Mouse (Mus musculus) lung, embryonic 15.5 days (tissue): ENCODE data around the gene Olfr313. TPM values are rescaled to one million over a fixed set of nuclear protein-coding genes. Genes with fewer than 3 reads are reported as not detected.
"Not testable (repeated sequence)": the region's sequence is repeated elsewhere in the genome, so short reads cannot be mapped to it uniquely, and the experiment has no call there.

Experiments
- ATAC-seq: fragments of 200-750 bp; cut with Nextera tagmentation; 2 replicates; pipeline ENCODE4 v1.8.0; 2017; ENCODE audit warnings: moderate number of reproducible peaks, borderline replicate concordance; ENCODE audit not compliant: low FRiP score, low TSS enrichment; ENCODE audit errors: extremely low read depth
- H3K27ac ChIP-seq: fragments of 300-500 bp; sonication (generic); 2 replicates; pipeline ENCODE4 v1.5.1; 2015; ENCODE audit warnings: moderate library complexity, mild to moderate bottlenecking, inconsistent platforms
- H3K27me3 ChIP-seq: fragments of 300-500 bp; sonication (generic); 2 replicates; pipeline ENCODE4 v1.6.1; 2015; ENCODE audit warnings: inconsistent platforms
- H3K36me3 ChIP-seq: fragments of 300-500 bp; sonication (generic); 2 replicates; pipeline ENCODE4 v1.6.1; 2015; ENCODE audit warnings: inconsistent platforms
- H3K4me1 ChIP-seq: fragments of 300-500 bp; sonication (generic); 2 replicates; pipeline ENCODE4 v1.6.1; 2015; ENCODE audit warnings: inconsistent platforms
- H3K4me2 ChIP-seq: fragments of 300-500 bp; sonication (generic); 2 replicates; pipeline ENCODE4 v1.6.1; 2015; ENCODE audit warnings: inconsistent platforms, mild to moderate bottlenecking, moderate library complexity
- H3K4me3 ChIP-seq: fragments of 300-500 bp; sonication (generic); 2 replicates; pipeline ENCODE4 v1.5.1; 2015; ENCODE audit warnings: mild to moderate bottlenecking, inconsistent platforms
- H3K9ac ChIP-seq: fragments of 300-500 bp; sonication (generic); 2 replicates; pipeline ENCODE4 v1.6.1; 2015; ENCODE audit warnings: inconsistent platforms
- H3K9me3 ChIP-seq: fragments of 300-500 bp; sonication (generic); 2 replicates; pipeline ENCODE4 v1.6.1; 2016; ENCODE audit warnings: inconsistent platforms
- WGBS: fragments of 180-500 bp; shearing (Covaris S2); methylation state at CpG from one replicate; pipeline ENCODE4 v1.1.7; 2015; 5-methylcytosine and 5-hydroxymethylcytosine counted together
- polyA plus RNA-seq: library from polyadenylated mRNA; unstranded; fragments of >200 nt; fragmentation: Nextera tagmentation; extraction: Ambion mirVana; gene quantifications from 2 replicates; pipeline ENCODE4 v1.2.1, GENCODE M21; 2015

The Olfr313 gene
- polyA plus RNA-seq, 1 experiment from 2014 or later, result not detected

GRCm38 (mm10) chr11:58801558-58802228 lies 13.1 kb upstream of the Olfr313 start, which contains the start of gene Fam183b:
Gene Fam183b, minus strand, starts transcription at chr11:58801960.
- 18% methylated on average over 14 of the region's 14 CpGs for WGBS
- Histone ChIP-seq H3K27me3 (no peaks in the 10 kb centered on the region), H3K27ac (no peak within 1 kb of the TSS), H3K9ac (no peak within 1 kb of the TSS), H3K4me3 (no peak within 1 kb of the TSS), H3K36me3 (no peaks in the 10 kb centered on the region), H3K4me2 (peak within 1 kb of the TSS; percentile 14), H3K4me1 (0 out of 2 replicates have a peak, but pooled peaks cover 4% of the 10 kb centered on the region), H3K9me3 (no peaks in the 10 kb centered on the region)
- no peak for ATAC-seq

- H3K36me3 ChIP-seq, result no peaks in the 10 kb centered on the region
- no peaks in the 10 kb centered on the region for H3K9me3 ChIP-seq
- H3K27ac ChIP-seq, result no peak overlapping the region
- H3K4me3 ChIP-seq, result no peak overlapping the region
- 0 out of 2 replicates have a peak, but pooled peaks cover 4% of the 10 kb centered on the region for H3K4me1 ChIP-seq
- no peak overlapping the region for H3K9ac ChIP-seq
- H3K27me3 ChIP-seq, result no peaks in the 10 kb centered on the region
- no peak overlapping the region for H3K4me2 ChIP-seq
- no peak for ATAC-seq
- WGBS, result 33% methylated on average over 4 of the region's 4 CpGs
These were observed 10.9 kb upstream of the Olfr313 start for GRCm38 (mm10) chr11:58803871-58804270.

DNA sequence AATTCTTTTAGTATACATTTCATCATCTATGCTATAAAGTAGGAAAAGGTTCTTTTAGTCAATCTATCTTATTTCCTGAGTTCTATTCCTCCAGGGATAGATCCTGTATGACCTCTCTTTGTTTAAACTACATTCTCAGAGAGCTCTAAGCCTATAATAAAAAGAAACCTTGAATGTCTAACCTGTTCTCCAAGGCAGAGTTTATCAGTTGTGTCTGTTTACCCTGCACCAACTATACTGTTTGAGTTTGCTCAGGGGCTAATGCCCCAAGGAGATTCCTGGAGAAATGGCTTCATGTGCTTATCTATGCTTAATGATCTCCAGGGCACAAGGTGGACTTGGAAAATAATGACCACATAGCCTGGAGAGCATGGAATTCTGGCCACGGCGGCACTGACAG lies 10.4 kb upstream of the Olfr313 start:
- 8% methylated on average over 2 of the region's 2 CpGs for WGBS
- no peaks in the 10 kb centered on the region for H3K36me3 ChIP-seq
- no peak overlapping the region for H3K9ac ChIP-seq

GRCm38 (mm10) chr11:58812001-58812400 lies 2.8 kb upstream of the Olfr313 start:
- ATAC-seq, result no peak
- Histone ChIP-seq H3K36me3 (no peaks in the 10 kb centered on the region), H3K4me3 (no peak overlapping the region), H3K9me3 (no peaks in the 10 kb centered on the region), H3K27ac (no peak overlapping the region), H3K27me3 (no peaks in the 10 kb centered on the region), H3K9ac (no peak overlapping the region), H3K4me1 (no peaks in the 10 kb centered on the region), H3K4me2 (no peak overlapping the region)
- WGBS, result 7% methylated on average over 1 of the region's 1 CpGs

More for the DNA sequence above, 10.4 kb upstream of the Olfr313 start:
- Histone ChIP-seq H3K9me3 (no peaks in the 10 kb centered on the region), H3K4me3 (no peak overlapping the region), H3K27me3 (no peaks in the 10 kb centered on the region), H3K4me1 (0 out of 2 replicates have a peak, but pooled peaks cover 4% of the 10 kb centered on the region), H3K27ac (no peak overlapping the region), H3K4me2 (no peak overlapping the region)
- no peak for ATAC-seq

GRCm38 (mm10) chr11:58815676-58816075 lies 876 bp downstream of the Olfr313 start:
- Histone ChIP-seq H3K27me3 (no peaks in the 10 kb centered on the region), H3K27ac (no peak overlapping the region), H3K4me3 (no peak overlapping the region), H3K9me3 (no peaks in the 10 kb centered on the region), H3K9ac (no peak overlapping the region), H3K4me1 (no peaks in the 10 kb centered on the region), H3K4me2 (no peak overlapping the region), H3K36me3 (no peaks in the 10 kb centered on the region)
- WGBS, result 61% methylated on average over 1 of the region's 1 CpGs
- no peak for ATAC-seq

DNA sequence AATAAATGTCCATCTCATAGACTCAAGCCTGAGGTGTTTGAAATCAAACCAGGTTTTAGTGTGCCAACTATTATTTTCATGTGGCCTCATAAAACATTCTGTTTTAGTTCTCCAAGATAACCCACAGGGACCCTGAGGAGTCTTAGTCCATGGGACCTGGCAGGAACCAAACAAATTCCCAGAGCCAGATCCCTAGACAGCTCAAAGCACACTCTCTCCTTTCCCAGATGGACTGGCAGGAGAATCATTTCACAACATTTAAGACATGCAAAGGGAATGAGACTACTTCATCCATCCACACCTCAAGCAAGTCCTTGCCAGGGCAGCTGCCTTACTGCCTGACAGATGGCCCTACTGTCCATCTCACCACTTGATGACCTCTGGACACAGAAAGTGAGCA lies 14.1 kb downstream of the Olfr313 start, which contains the start of gene Olfr312:
TSS of gene Olfr312 (plus strand) at position 301 of the 400 bp plus-strand sequence.
- H3K4me3 ChIP-seq, H3K4me1 ChIP-seq, H3K36me3 ChIP-seq, H3K27me3 ChIP-seq, H3K4me2 ChIP-seq, H3K9me3 ChIP-seq, ATAC-seq, H3K27ac ChIP-seq, H3K9ac ChIP-seq: not testable (repeated sequence)

- H3K9me3 ChIP-seq, result no peaks in the 10 kb centered on the region
- no peaks in the 10 kb centered on the region for H3K4me1 ChIP-seq
- no peaks in the 10 kb centered on the region for H3K27me3 ChIP-seq
- no peak for ATAC-seq
- H3K36me3 ChIP-seq, result no peaks in the 10 kb centered on the region
- no peak overlapping the region for H3K27ac ChIP-seq
- H3K9ac ChIP-seq, result no peak overlapping the region
- no peak overlapping the region for H3K4me3 ChIP-seq
- 76% methylated on average over 3 of the region's 3 CpGs for WGBS
- no peak overlapping the region for H3K4me2 ChIP-seq
These were observed 15.0 kb downstream of the Olfr313 start for GRCm38 (mm10) chr11:58829764-58830163.

DNA sequence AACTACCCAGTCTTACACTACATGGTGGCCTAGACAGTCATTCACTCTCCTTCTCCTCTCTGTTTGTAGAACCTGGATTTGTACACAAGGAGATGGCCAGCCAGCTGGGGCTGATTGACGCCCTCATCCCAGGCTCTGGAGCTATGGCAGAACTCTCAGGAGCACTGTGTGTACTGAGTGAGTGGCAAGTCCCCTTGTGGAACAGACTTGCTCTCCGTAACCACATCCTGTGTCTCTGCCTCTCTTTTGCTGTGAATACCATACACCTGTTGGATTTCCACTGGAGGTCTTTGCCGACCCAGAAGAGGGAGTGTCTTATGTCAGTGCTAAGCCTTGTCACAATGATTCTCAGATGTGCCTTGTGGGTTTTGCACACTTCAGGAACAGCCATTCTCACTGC lies 17.7 kb downstream of the Olfr313 start:
- not testable (repeated sequence) for H3K9me3 ChIP-seq, H3K4me1 ChIP-seq, H3K27me3 ChIP-seq, H3K4me3 ChIP-seq, H3K9ac ChIP-seq, H3K27ac ChIP-seq, H3K36me3 ChIP-seq, H3K4me2 ChIP-seq, ATAC-seq
- 50% methylated on average over 3 of the region's 3 CpGs for WGBS

- H3K27ac ChIP-seq, H3K36me3 ChIP-seq, H3K9ac ChIP-seq, H3K27me3 ChIP-seq, H3K4me3 ChIP-seq, H3K9me3 ChIP-seq, H3K4me2 ChIP-seq, H3K4me1 ChIP-seq, ATAC-seq: not testable (repeated sequence)
These were observed 24.2 kb downstream of the Olfr313 start, which contains the start of gene Olfr311 for GRCm38 (mm10) chr11:58838951-58839350. Gene Olfr311, plus strand, starts transcription at chr11:58839251.

GRCm38 (mm10) chr11:58846919-58847461 lies 32.2 kb downstream of the Olfr313 start, which contains the start of gene Gm12258:
Gene Gm12258, plus strand, starts transcription at chr11:58847158.
- peak within 1 kb of the TSS; percentile 94 for H3K4me3 ChIP-seq
- WGBS, result 0% methylated on average over 24 of the region's 24 CpGs
- peaks cover 16% of the 10 kb centered on the region for H3K36me3 ChIP-seq
- peak; percentile 100 for ATAC-seq
- H3K27ac ChIP-seq, result 0 out of 2 replicates have a peak within 1 kb of the TSS, but pooled peaks have one; percentile 54
- peak within 1 kb of the TSS; percentile 82 for H3K4me2 ChIP-seq
- peaks cover 7% of the 10 kb centered on the region for H3K4me1 ChIP-seq
- H3K27me3 ChIP-seq, result no peaks in the 10 kb centered on the region
- H3K9me3 ChIP-seq, result no peaks in the 10 kb centered on the region
- peak within 1 kb of the TSS; percentile 92 for H3K9ac ChIP-seq

DNA sequence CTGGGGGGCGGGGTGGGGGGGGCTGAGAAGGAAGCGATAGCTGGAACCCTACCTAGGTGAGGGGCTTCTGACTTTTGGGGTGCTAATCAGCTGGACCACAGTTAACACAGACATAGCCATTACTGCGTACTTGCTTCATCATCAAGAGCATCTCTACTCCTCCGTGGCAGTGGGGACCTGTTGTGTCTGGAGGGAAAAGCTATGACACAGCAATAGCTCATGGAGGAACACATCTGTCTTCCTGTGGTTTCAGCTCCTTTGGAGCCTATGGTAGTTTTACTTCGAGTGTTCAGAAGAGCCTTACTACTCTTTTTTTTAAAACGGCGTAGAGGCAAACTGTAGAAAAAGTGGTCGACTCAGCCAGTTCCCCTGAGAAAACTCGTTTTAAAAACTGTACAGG lies 32.8 kb downstream of the Olfr313 start:
- whole genome bisulfite sequencing, result 35% methylated on average over 9 of the region's 9 CpGs

DNA sequence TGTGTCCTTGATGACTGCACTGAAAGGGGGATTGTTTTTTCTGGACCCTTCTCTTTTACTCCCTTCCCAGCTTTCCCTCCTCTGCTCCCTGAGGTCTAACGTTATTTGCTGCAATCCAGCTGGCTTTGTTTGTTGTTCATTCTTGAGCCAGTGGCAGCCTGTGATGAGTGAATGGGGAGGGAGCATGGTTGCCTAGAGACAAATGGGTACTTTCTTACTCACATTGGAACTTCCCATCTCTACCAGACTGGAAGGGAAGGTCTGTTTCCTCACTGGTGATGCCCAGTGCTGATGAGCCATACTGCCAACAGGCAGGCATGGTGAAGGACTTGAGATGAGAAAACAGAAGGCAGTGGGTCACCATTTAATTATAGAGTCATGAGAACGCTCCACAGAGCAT lies 34.9 kb downstream of the Olfr313 start:
- Histone ChIP-seq H3K9ac (no peak overlapping the region), H3K4me2 (no peak overlapping the region), H3K36me3 (peaks cover 21% of the 10 kb centered on the region), H3K27ac (no peak overlapping the region), H3K9me3 (no peaks in the 10 kb centered on the region), H3K27me3 (no peaks in the 10 kb centered on the region), H3K4me1 (peaks cover 7% of the 10 kb centered on the region), H3K4me3 (no peak overlapping the region)
- no peak for ATAC-seq
- 68% methylated on average over 2 of the region's 2 CpGs for WGBS

More for the DNA sequence above, 32.8 kb downstream of the Olfr313 start:
- Histone ChIP-seq H3K9ac (peak overlapping the region; percentile 92), H3K4me3 (peak overlapping the region; percentile 94), H3K9me3 (no peaks in the 10 kb centered on the region), H3K4me2 (peak overlapping the region; percentile 82), H3K36me3 (peaks cover 16% of the 10 kb centered on the region), H3K27me3 (no peaks in the 10 kb centered on the region), H3K4me1 (peaks cover 7% of the 10 kb centered on the region), H3K27ac (no peak overlapping the region)
- ATAC-seq, result peak; percentile 5; the same call in 1 of the 2 replicates
